31 mouse cellular contexts compared by ENCODE assay signal in genomic region chr14:35356011-35356410, GRCm38 (mm10).
"Had no signal": no experiment of that assay in that cellular context is flagged by ENCODE, and none has a peak within 500 bp of the region (broad histone marks: within the 10 kb centered on the region; RNA-seq: fewer than 3 reads in every experiment).

No protein-coding gene starts in this region.

- H3K4me1 ChIP-seq: limb, embryonic 10.5 days; limb, embryonic 12.5 days; limb, embryonic 13.5 days; limb, embryonic 15.5 days; liver, embryonic 12.5 days; liver, embryonic 13.5 days; liver, embryonic 15.5 days; lung, embryonic 15.5 days; megakaryocyte, embryonic 14.5 days; midbrain, embryonic 12.5 days; midbrain, embryonic 15.5 days had no signal

- H3K27ac ChIP-seq: left cerebral cortex, adult 2 months; limb, embryonic 10.5 days; limb, embryonic 12.5 days; limb, embryonic 13.5 days; limb, embryonic 15.5 days; liver, embryonic 12.5 days; liver, embryonic 13.5 days; liver, embryonic 14.5 days; liver, embryonic 15.5 days; lung, embryonic 15.5 days; macrophage; midbrain, embryonic 10.5 days; midbrain, embryonic 12.5 days; midbrain, embryonic 13.5 days; midbrain, embryonic 15.5 days had no signal

- H3K4me3 ChIP-seq: left cerebral cortex, adult 2 months; limb, embryonic 10.5 days; limb, embryonic 12.5 days; limb, embryonic 13.5 days; limb, embryonic 15.5 days; liver, embryonic 12.5 days; liver, embryonic 13.5 days; liver, embryonic 15.5 days; lung, embryonic 15.5 days; megakaryocyte, embryonic 14.5 days; midbrain, embryonic 10.5 days; midbrain, embryonic 12.5 days; midbrain, embryonic 13.5 days; midbrain, embryonic 15.5 days; myocyte had no signal

- DNase-seq: left cerebral cortex, postnatal 4 days; liver; liver, embryonic 13.5 days; liver, postnatal 0 days; lung, adult 18-20 months; lung, adult 2 months; lung, embryonic 14.5 days; lung, postnatal 10 days; lung, postnatal 14 days; lung, postnatal 36 days; lung, postnatal 4 days; midbrain, embryonic 14.5 days had no signal

- ATAC-seq: liver, embryonic 12.5 days; liver, postnatal 0 days; lung, postnatal 0 days; midbrain, embryonic 13.5 days; midbrain, embryonic 15.5 days; midbrain, embryonic 16.5 days had no signal

- H3K9me3 ChIP-seq: limb, embryonic 10.5 days; limb, embryonic 12.5 days; limb, embryonic 13.5 days; limb, embryonic 15.5 days; liver, embryonic 12.5 days; liver, embryonic 13.5 days; liver, embryonic 15.5 days; lung, embryonic 15.5 days; midbrain, embryonic 10.5 days; midbrain, embryonic 12.5 days; midbrain, embryonic 13.5 days; midbrain, embryonic 15.5 days had no signal

- H3K27me3 ChIP-seq: limb, embryonic 12.5 days; limb, embryonic 13.5 days; limb, embryonic 15.5 days; liver, embryonic 12.5 days; liver, embryonic 13.5 days; liver, embryonic 15.5 days; lung, embryonic 15.5 days; megakaryocyte, embryonic 14.5 days; midbrain, embryonic 12.5 days; midbrain, embryonic 13.5 days; midbrain, embryonic 15.5 days had no signal

- H3K9ac ChIP-seq: limb, embryonic 12.5 days; limb, embryonic 13.5 days; limb, embryonic 15.5 days; liver, embryonic 12.5 days; liver, embryonic 13.5 days; liver, embryonic 14.5 days; liver, embryonic 15.5 days; liver, postnatal 0 days; lung, embryonic 14.5 days; lung, embryonic 15.5 days; midbrain, embryonic 12.5 days; midbrain, embryonic 13.5 days; midbrain, embryonic 15.5 days had no signal

- H3K4me2 ChIP-seq: limb, embryonic 12.5 days; limb, embryonic 13.5 days; limb, embryonic 15.5 days; liver, embryonic 11.5 days; liver, embryonic 12.5 days; liver, embryonic 13.5 days; liver, embryonic 15.5 days; lung, embryonic 14.5 days; lung, embryonic 15.5 days; midbrain, embryonic 12.5 days; midbrain, embryonic 13.5 days; midbrain, embryonic 15.5 days had no signal

- H3K36me3 ChIP-seq: limb, embryonic 10.5 days; limb, embryonic 12.5 days; limb, embryonic 13.5 days; limb, embryonic 15.5 days; liver, embryonic 12.5 days; liver, embryonic 13.5 days; liver, embryonic 15.5 days; lung, embryonic 15.5 days; midbrain, embryonic 10.5 days; midbrain, embryonic 12.5 days; midbrain, embryonic 13.5 days; midbrain, embryonic 15.5 days had no signal
